In the genomic region with DNA sequence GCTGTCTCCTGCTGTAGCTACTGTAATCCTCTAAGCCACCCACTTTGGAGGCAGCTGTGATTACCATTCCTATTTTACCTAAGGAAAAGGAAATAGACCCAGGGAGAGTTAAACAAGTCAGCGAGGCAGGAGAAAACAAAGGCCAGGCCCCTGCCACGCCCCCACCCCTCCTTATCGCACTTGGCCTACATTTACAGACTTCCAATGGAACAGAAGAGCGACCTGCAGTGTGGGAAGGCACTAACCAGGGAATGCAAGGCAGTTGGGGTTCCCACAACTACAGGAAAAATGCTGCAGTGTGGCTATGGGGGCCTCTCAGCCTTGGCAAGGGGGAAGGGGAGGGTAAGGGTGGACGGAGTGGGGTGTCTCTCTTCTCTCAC, we compare ENCODE assay signal across 10 mouse cellular contexts. TPM values are rescaled to one million over a fixed set of nuclear protein-coding genes. Genes with fewer than 3 reads are reported as not detected.
DNase-seq lines count a peak whose midpoint lies in the region; ATAC-seq lines count a peak whose summit lies in the region.
"Had no signal": no experiment of that assay in that cellular context is flagged by ENCODE, and none has a peak within 500 bp of the region (broad histone marks: within the 10 kb centered on the region; RNA-seq: fewer than 3 reads in every experiment).

No protein-coding gene starts in this region.

- H3K27ac ChIP-seq in kidney, embryonic 16.5 days (ENCODE audit: low read length), result peak overlapping the region; percentile 49
- peak overlapping the region; percentile 76 for H3K27ac ChIP-seq in embryonic facial prominence, embryonic 13.5 days
- peak overlapping the region; percentile 84 for H3K27ac ChIP-seq in intestine, embryonic 15.5 days

- H3K9me3 ChIP-seq in kidney, embryonic 16.5 days (ENCODE audit: low read length), result no peaks in the 10 kb centered on the region
- no peaks in the 10 kb centered on the region for H3K9me3 ChIP-seq in embryonic facial prominence, embryonic 13.5 days
- H3K9me3 ChIP-seq in intestine, embryonic 15.5 days, result no peaks in the 10 kb centered on the region
- H3K9me3 ChIP-seq: G1E had no signal

- no peak overlapping the region for H3K4me2 ChIP-seq in kidney, embryonic 16.5 days (replicated peaks; ENCODE audit: low read depth, low read length)
- no peak overlapping the region for H3K4me2 ChIP-seq in embryonic facial prominence, embryonic 13.5 days
- peak overlapping the region; percentile 22; the same call in 1 of the 2 replicates for H3K4me2 ChIP-seq in intestine, embryonic 15.5 days (replicated peaks)

- peaks cover 56% of the 10 kb centered on the region for H3K4me1 ChIP-seq in kidney, embryonic 16.5 days (ENCODE audit: insufficient read depth, low read length)
- H3K4me1 ChIP-seq in embryonic facial prominence, embryonic 13.5 days, result peaks cover 68% of the 10 kb centered on the region
- peaks cover 45% of the 10 kb centered on the region for H3K4me1 ChIP-seq in intestine, embryonic 15.5 days (replicated peaks)

- 36% methylated on average over 5 of the region's 5 CpGs for WGBS in kidney, embryonic 16.5 days
- WGBS in embryonic facial prominence, embryonic 13.5 days, result 26% methylated on average over 5 of the region's 5 CpGs
- 27% methylated on average over 5 of the region's 5 CpGs for WGBS in intestine, embryonic 15.5 days

- no peak for DNase-seq in kidney, adult 18-20 months
- peak; percentile 49 for DNase-seq in retina, embryonic 14.5 days (ENCODE audit: low spot score)
- no peak for DNase-seq in embryo, embryonic 9.5 days (ENCODE audit: extremely low spot score)
- no peak for DNase-seq in kidney, postnatal 36 days
- DNase-seq in thymus, postnatal 0 days (ENCODE audit: low spot score), result no peak
- DNase-seq: lung, postnatal 14 days had no signal

- no peak for ATAC-seq in kidney, embryonic 16.5 days (ENCODE audit: low FRiP score, low TSS enrichment)
- ATAC-seq in embryonic facial prominence, embryonic 13.5 days (ENCODE audit: insufficient number of reproducible peaks, insufficient read depth, low FRiP score, low TSS enrichment, low read depth), result no peak
- ATAC-seq in intestine, embryonic 15.5 days, result peak; percentile 47

- no peaks in the 10 kb centered on the region for H3K36me3 ChIP-seq in kidney, embryonic 16.5 days (ENCODE audit: insufficient read depth, low read length)
- no peaks in the 10 kb centered on the region for H3K36me3 ChIP-seq in embryonic facial prominence, embryonic 13.5 days
- H3K36me3 ChIP-seq in intestine, embryonic 15.5 days, result no peaks in the 10 kb centered on the region
- H3K36me3 ChIP-seq: G1E had no signal

- no peak overlapping the region for H3K9ac ChIP-seq in kidney, embryonic 16.5 days (replicated peaks; ENCODE audit: low read length)
- peak overlapping the region; percentile 41; the same call in 1 of the 2 replicates for H3K9ac ChIP-seq in embryonic facial prominence, embryonic 13.5 days
- no peak overlapping the region for H3K9ac ChIP-seq in intestine, embryonic 15.5 days

- H3K4me3 ChIP-seq in kidney, embryonic 16.5 days (ENCODE audit: low read length), result no peak overlapping the region
- no peak overlapping the region for H3K4me3 ChIP-seq in embryonic facial prominence, embryonic 13.5 days
- no peak overlapping the region for H3K4me3 ChIP-seq in intestine, embryonic 15.5 days (replicated peaks)

- no peaks in the 10 kb centered on the region for H3K27me3 ChIP-seq in kidney, embryonic 16.5 days (ENCODE audit: insufficient read depth, low read length)
- no peaks in the 10 kb centered on the region for H3K27me3 ChIP-seq in embryonic facial prominence, embryonic 13.5 days
- no peaks in the 10 kb centered on the region for H3K27me3 ChIP-seq in intestine, embryonic 15.5 days (replicated peaks)

RNA-seq across cellular contexts. Expression of a gene that starts 34.2 kb away (rescaled TPM):
- 131 and 132 TPM in 2 replicates for polyA plus RNA-seq in kidney, embryonic 16.5 days (2015; fragmentation: Nextera tagmentation; extraction: Ambion mirVana)
- polyA plus RNA-seq in embryonic facial prominence, embryonic 13.5 days (2015; fragmentation: Nextera tagmentation; extraction: Ambion mirVana), result 163 and 166 TPM in 2 replicates
- 144 and 173 TPM in 2 replicates for polyA plus RNA-seq in intestine, embryonic 15.5 days (2015; fragmentation: Nextera tagmentation; extraction: Ambion mirVana)
- 274 and 279 TPM in 2 replicates for polyA plus RNA-seq in thymus, postnatal 0 days (2015; fragmentation: Nextera tagmentation; extraction: Ambion mirVana)
